Mouse (Mus musculus) liver, embryonic 16.5 days (tissue): ENCODE measurements at regions not wholly inside any gene's neighbourhood (a gene's known extent, or its start where the extent isn't known, plus 50 kb on each side); places are given as distances from the start of the nearest gene placed in this dataset.
"Not testable (repeated sequence)": the region's sequence is repeated elsewhere in the genome, so short reads cannot be mapped to it uniquely, and the experiment has no call there.

Experiments
- ATAC-seq: fragments of 200-750 bp; cut with Nextera tagmentation; 2 replicates; pipeline ENCODE4 v1.8.0; 2017; ENCODE audit warnings: low read depth, mild to moderate bottlenecking, moderate number of reproducible peaks, moderate library complexity
- H3K27ac ChIP-seq: fragments of 300-500 bp; sonication (generic); 2 replicates; pipeline ENCODE4 v1.5.1; 2014; ENCODE audit warnings: mild to moderate bottlenecking, low read length
- H3K27me3 ChIP-seq: fragments of 300-500 bp; sonication (generic); 2 replicates; pipeline ENCODE4 v1.6.1; 2014; ENCODE audit warnings: low read depth, low read length, mixed read lengths; ENCODE audit not compliant: control insufficient read depth, insufficient read depth
- H3K36me3 ChIP-seq: fragments of 300-500 bp; sonication (generic); 2 replicates; pipeline ENCODE4 v1.6.1; 2014; ENCODE audit warnings: mild to moderate bottlenecking; ENCODE audit not compliant: control insufficient read depth, insufficient read depth
- H3K4me1 ChIP-seq: fragments of 300-500 bp; sonication (generic); 2 replicates; pipeline ENCODE4 v1.6.1; 2014; ENCODE audit warnings: low read depth, low read length, mixed read lengths; ENCODE audit not compliant: control insufficient read depth
- H3K4me2 ChIP-seq: fragments of 300-500 bp; sonication (generic); 2 replicates; pipeline ENCODE4 v1.6.1; 2014; ENCODE audit warnings: low read depth, low read length, mixed read lengths
- H3K4me3 ChIP-seq: fragments of 300-500 bp; sonication (generic); 2 replicates; pipeline ENCODE4 v1.5.1; 2014; ENCODE audit warnings: low read depth, mild to moderate bottlenecking, low read length
- H3K9ac ChIP-seq: fragments of 300-500 bp; sonication (generic); 2 replicates; pipeline ENCODE4 v1.6.1; 2014; ENCODE audit warnings: low read depth, low read length
- H3K9me3 ChIP-seq: fragments of 300-500 bp; sonication (generic); replicated peaks from 2 replicates; pipeline ENCODE4 v1.6.1; 2016; ENCODE audit warnings: low read length; ENCODE audit not compliant: control insufficient read depth
- WGBS: fragments of 180-500 bp; shearing (Covaris S2); extraction: QIAGEN DNeasy Blood & Tissue Kit; methylation state at CpG from one replicate; pipeline ENCODE4 v1.1.7; 2014; ENCODE audit not compliant: insufficient replicate concordance; 5-methylcytosine and 5-hydroxymethylcytosine counted together

GRCm38 (mm10) chr17:43139916-43140315 is 123.6 kb downstream of the Tnfrsf21 start:
- Histone ChIP-seq H3K9ac (no peak overlapping the region), H3K36me3 (no peaks in the 10 kb centered on the region), H3K4me1 (no peaks in the 10 kb centered on the region; the same call in 1 of the 2 replicates), H3K27ac (no peak overlapping the region), H3K9me3 (no peaks in the 10 kb centered on the region), H3K27me3 (no peaks in the 10 kb centered on the region), H3K4me2 (no peak overlapping the region; the same call in 1 of the 2 replicates), H3K4me3 (no peak overlapping the region; the same call in 1 of the 2 replicates)
- 16% methylated on average over 7 of the region's 8 CpGs for WGBS
- no peak for ATAC-seq

DNA sequence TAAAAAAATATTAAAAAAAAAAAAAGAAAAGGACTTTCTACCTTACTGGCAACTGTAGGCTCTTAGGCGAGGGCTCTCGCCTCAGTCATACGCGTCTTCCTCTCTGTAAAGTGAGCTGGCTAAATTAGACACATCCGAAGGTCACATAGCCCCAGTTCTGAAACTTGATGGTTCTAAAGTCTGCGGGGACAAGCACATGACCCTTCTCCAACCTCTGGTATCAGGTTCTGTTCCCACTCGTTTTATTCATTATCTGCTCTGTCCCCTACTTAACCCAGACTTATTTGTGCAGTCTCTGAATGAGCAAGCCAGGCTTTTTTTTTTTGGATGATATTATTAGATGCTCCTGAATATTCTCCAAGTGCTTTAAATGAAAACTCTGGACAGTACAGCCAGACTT is 125.4 kb downstream of the Tnfrsf21 start:
- no peaks in the 10 kb centered on the region; the same call in 1 of the 2 replicates for H3K4me1 ChIP-seq
- no peak for ATAC-seq
- no peak overlapping the region for H3K9ac ChIP-seq
- no peaks in the 10 kb centered on the region for H3K36me3 ChIP-seq
- no peak overlapping the region for H3K4me2 ChIP-seq
- H3K4me3 ChIP-seq, result no peak overlapping the region
- 75% methylated on average over 7 of the region's 7 CpGs for WGBS
- no peaks in the 10 kb centered on the region for H3K9me3 ChIP-seq
- no peaks in the 10 kb centered on the region for H3K27me3 ChIP-seq
- no peak overlapping the region for H3K27ac ChIP-seq

DNA sequence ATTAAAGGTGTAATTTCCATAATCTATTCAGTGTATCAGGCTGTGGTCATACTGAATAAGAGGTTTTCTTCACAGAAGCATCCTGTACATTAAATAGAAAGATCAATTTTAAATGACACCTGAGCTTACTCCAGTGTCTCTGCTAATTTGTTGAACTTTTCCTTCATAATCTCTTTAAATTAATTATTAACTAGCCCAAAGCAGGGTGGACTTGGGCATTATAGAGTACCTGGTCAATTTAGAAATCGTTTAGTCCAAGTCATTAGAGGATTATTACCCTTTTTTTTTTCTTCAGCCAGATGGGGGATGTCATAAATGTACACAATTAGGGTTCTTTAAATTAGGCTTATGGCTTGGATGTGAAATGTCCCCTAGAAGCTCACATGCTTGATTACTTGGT is 124.4 kb upstream of the Adgrf1 start:
- Histone ChIP-seq H3K36me3 (no peaks in the 10 kb centered on the region), H3K4me2 (no peak overlapping the region), H3K4me1 (peaks cover 3% of the 10 kb centered on the region; the same call in 1 of the 2 replicates), H3K9me3 (no peaks in the 10 kb centered on the region), H3K4me3 (no peak overlapping the region), H3K27ac (no peak overlapping the region), H3K9ac (no peak overlapping the region), H3K27me3 (no peaks in the 10 kb centered on the region)
- 45% methylated on average over 1 of the region's 1 CpGs for WGBS
- no peak for ATAC-seq

DNA sequence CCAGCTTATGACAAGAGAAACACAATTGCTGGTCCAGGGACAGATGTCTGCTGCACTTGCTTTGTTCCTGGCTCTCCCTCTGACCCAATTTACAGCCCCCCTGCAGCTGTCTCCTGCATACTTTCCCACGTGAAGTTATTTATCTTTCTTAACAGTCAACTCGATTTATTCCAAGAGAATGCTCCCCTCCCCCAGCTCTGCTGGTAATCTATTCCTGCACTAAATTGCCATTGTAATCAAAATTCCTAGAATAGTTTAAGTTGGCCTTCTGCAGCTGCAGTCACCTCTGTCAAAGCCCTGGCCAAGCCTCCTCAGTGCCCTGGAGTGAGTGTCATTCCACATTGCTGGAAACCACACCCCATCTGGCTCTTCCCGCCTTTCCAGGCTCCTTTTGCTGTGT is 122.2 kb upstream of the Adgrf1 start:
- Histone ChIP-seq H3K9ac (no peak overlapping the region), H3K9me3 (no peaks in the 10 kb centered on the region), H3K4me3 (no peak overlapping the region), H3K4me2 (no peak overlapping the region), H3K27me3 (no peaks in the 10 kb centered on the region), H3K36me3 (no peaks in the 10 kb centered on the region), H3K4me1 (peaks cover 3% of the 10 kb centered on the region; the same call in 1 of the 2 replicates), H3K27ac (no peak overlapping the region)
- no peak for ATAC-seq
- WGBS, result 26% methylated on average over 3 of the region's 3 CpGs

GRCm38 (mm10) chr17:43152620-43153019 is 117.5 kb upstream of the Adgrf1 start:
- H3K4me3 ChIP-seq, result no peak overlapping the region
- H3K9me3 ChIP-seq, result no peaks in the 10 kb centered on the region
- no peaks in the 10 kb centered on the region for H3K4me1 ChIP-seq
- H3K4me2 ChIP-seq, result no peak overlapping the region
- 52% methylated on average over 3 of the region's 3 CpGs for WGBS
- H3K27me3 ChIP-seq, result no peaks in the 10 kb centered on the region
- ATAC-seq, result no peak
- H3K27ac ChIP-seq, result no peak overlapping the region
- H3K36me3 ChIP-seq, result no peaks in the 10 kb centered on the region
- no peak overlapping the region for H3K9ac ChIP-seq

- H3K27ac ChIP-seq, H3K4me3 ChIP-seq, H3K4me2 ChIP-seq, H3K9me3 ChIP-seq, ATAC-seq, H3K27me3 ChIP-seq, H3K36me3 ChIP-seq, H3K4me1 ChIP-seq, H3K9ac ChIP-seq: not testable (repeated sequence)
- 75% methylated on average over 8 of the region's 8 CpGs for WGBS
Measured at GRCm38 (mm10) chr17:43155271-43155670, 114.9 kb upstream of the Adgrf1 start.

DNA sequence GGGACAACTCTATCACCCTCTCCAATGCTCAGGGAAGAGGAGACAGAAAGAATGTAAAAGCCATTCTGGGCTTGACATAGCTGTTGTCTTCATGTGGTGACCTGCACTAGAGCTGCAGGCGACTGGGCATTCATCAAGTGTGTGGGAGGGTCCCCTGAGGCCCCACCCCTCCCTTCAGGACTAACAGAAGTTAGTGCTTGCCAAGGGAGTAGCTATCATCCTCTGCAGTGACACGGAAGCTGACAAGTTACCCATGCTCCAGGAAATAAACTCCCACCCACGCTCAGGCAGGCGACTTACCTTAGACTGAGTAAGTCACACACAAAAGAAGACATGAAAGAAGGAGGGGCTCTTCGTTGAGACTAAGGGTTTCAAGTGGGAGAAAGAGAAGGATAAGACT is 114.0 kb upstream of the Adgrf1 start:
- H3K4me1 ChIP-seq, result no peaks in the 10 kb centered on the region
- 47% methylated on average over 5 of the region's 5 CpGs for WGBS
- ATAC-seq, result no peak
- no peaks in the 10 kb centered on the region for H3K27me3 ChIP-seq
- H3K4me2 ChIP-seq, result no peak overlapping the region
- no peak overlapping the region for H3K4me3 ChIP-seq
- no peak overlapping the region for H3K27ac ChIP-seq
- no peaks in the 10 kb centered on the region for H3K9me3 ChIP-seq
- H3K9ac ChIP-seq, result no peak overlapping the region
- H3K36me3 ChIP-seq, result no peaks in the 10 kb centered on the region

DNA sequence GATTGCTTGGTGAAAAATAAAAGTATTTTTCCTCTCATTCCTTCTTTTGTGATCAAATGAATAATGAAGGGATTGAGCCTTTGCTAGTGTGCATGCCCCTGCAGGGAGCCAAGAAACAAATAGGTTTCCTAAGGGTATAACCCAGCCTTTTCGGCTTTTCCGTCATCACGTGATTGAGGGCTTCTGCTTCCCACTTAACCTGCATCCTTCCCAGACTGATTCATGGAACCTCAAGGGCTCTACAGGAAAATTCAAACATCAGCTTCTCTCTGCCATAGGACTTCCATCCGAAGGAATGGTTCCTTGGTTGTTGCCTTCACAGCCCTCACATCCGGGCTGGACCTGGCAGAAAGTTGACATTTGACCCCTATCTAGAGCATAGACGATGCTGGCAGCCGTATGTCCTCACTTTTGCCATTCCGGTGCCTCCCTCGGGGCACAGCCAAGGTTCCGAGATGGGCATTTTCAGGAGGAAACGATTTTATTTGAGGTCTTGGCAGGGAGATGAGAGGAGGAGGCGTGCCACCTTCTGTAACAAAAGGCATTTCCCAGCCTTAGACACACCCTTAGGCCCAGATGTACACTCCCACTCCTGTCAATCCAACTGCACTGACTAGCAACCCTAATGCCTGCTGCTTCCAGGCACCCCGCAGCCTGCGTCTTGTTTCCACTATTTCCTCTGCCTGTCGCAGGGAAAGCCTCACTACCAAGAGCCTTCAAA is 112.2 kb upstream of the Adgrf1 start:
- H3K36me3 ChIP-seq, result no peaks in the 10 kb centered on the region
- H3K27ac ChIP-seq, result no peak overlapping the region
- no peaks in the 10 kb centered on the region for H3K27me3 ChIP-seq
- no peak overlapping the region for H3K4me3 ChIP-seq
- H3K4me1 ChIP-seq, result no peaks in the 10 kb centered on the region
- ATAC-seq, result no peak
- no peak overlapping the region for H3K9ac ChIP-seq
- WGBS, result 44% methylated on average over 15 of the region's 15 CpGs
- no peak overlapping the region for H3K4me2 ChIP-seq
- H3K9me3 ChIP-seq, result no peaks in the 10 kb centered on the region

- no peaks in the 10 kb centered on the region for H3K9me3 ChIP-seq
- H3K27ac ChIP-seq, result no peak overlapping the region
- H3K4me1 ChIP-seq, result no peaks in the 10 kb centered on the region
- WGBS, result 68% methylated on average over 10 of the region's 10 CpGs
- ATAC-seq, result no peak
- H3K4me3 ChIP-seq, result no peak overlapping the region
- H3K4me2 ChIP-seq, result no peak overlapping the region
- H3K27me3 ChIP-seq, result no peaks in the 10 kb centered on the region
- H3K9ac ChIP-seq, result no peak overlapping the region
- H3K36me3 ChIP-seq, result no peaks in the 10 kb centered on the region
Measured at GRCm38 (mm10) chr17:43158741-43159140, 111.4 kb upstream of the Adgrf1 start.
